Mouse (Mus musculus): ENCODE measurements around the gene BC030499. TPM values are rescaled to one million over a fixed set of nuclear protein-coding genes. Genes with fewer than 3 reads are reported as not detected.

BC030499 gene
- polyA plus RNA-seq, 1 experiment from 2014 or later, result 0.27 TPM

- ATAC-seq (replicated peaks), result no peak
- whole genome bisulfite sequencing, result 50% methylated on average over 2 of the region's 2 CpGs
- peak overlapping the region; percentile 33; the same call in 1 of the 2 replicates for H3K27ac ChIP-seq (replicated peaks)
These were observed 27.8 kb downstream of the BC030499 start for GRCm38 (mm10) chr11:78318411-78318810.

GRCm38 (mm10) chr11:78322076-78322831 lies 31.6 kb downstream of the BC030499 start:
- Histone ChIP-seq H3K27me3 (no peaks in the 10 kb centered on the region), H3K4me1 (peaks cover 28% of the 10 kb centered on the region), H3K27ac (replicated peaks) (peak overlapping the region; percentile 82), H3K4me2 (replicated peaks) (peak overlapping the region; percentile 42), H3K4me3 (peak overlapping the region; percentile 25), H3K9ac (replicated peaks) (no peak overlapping the region), H3K36me3 (peaks cover 10% of the 10 kb centered on the region; the same call in 1 of the 2 replicates), H3K9me3 (no peaks in the 10 kb centered on the region)
- peak; percentile 58 for ATAC-seq (replicated peaks)
- 16% methylated on average over 2 of the region's 2 CpGs for WGBS

More at GRCm38 (mm10) chr11:78318411-78318810, 27.8 kb downstream of the BC030499 start:
- Histone ChIP-seq H3K27me3 (no peaks in the 10 kb centered on the region), H3K9me3 (no peaks in the 10 kb centered on the region), H3K36me3 (peaks cover 22% of the 10 kb centered on the region; the same call in 1 of the 2 replicates), H3K9ac (replicated peaks) (no peak overlapping the region), H3K4me2 (replicated peaks) (no peak overlapping the region), H3K4me1 (peaks cover 16% of the 10 kb centered on the region), H3K4me3 (no peak overlapping the region)

- Histone ChIP-seq H3K27ac (replicated peaks) (peak within 1 kb of the TSS; percentile 82), H3K4me2 (replicated peaks) (peak within 1 kb of the TSS; percentile 42), H3K9me3 (no peaks in the 10 kb centered on the region), H3K4me3 (peak within 1 kb of the TSS; percentile 25), H3K27me3 (no peaks in the 10 kb centered on the region), H3K9ac (replicated peaks) (peak within 1 kb of the TSS; percentile 23; the same call in 1 of the 2 replicates), H3K4me1 (peaks cover 28% of the 10 kb centered on the region), H3K36me3 (peaks cover 10% of the 10 kb centered on the region; the same call in 1 of the 2 replicates)
- ATAC-seq (replicated peaks), result peak; percentile 86
- WGBS, result 4% methylated on average over 15 of the region's 15 CpGs
These were observed 32.2 kb downstream of the BC030499 start, which contains the start of gene Aldoc for GRCm38 (mm10) chr11:78322860-78323259. Aldoc (plus strand) TSS chr11:78322968.

- no peaks in the 10 kb centered on the region for H3K27me3 ChIP-seq
- ATAC-seq (replicated peaks), result no peak
- 0 out of 2 replicates have a peak, but pooled peaks cover 6% of the 10 kb centered on the region for H3K36me3 ChIP-seq
- peak overlapping the region; percentile 42 for H3K4me2 ChIP-seq (replicated peaks)
- WGBS, result 58% methylated on average over 15 of the region's 15 CpGs
- peaks cover 33% of the 10 kb centered on the region for H3K4me1 ChIP-seq
- no peaks in the 10 kb centered on the region for H3K9me3 ChIP-seq
- no peak overlapping the region for H3K9ac ChIP-seq (replicated peaks)
- H3K4me3 ChIP-seq, result peak overlapping the region; percentile 25
- peak overlapping the region; percentile 82; the same call in 1 of the 2 replicates for H3K27ac ChIP-seq (replicated peaks)
These were observed 33.6 kb downstream of the BC030499 start for GRCm38 (mm10) chr11:78324000-78324785.

GRCm38 (mm10) chr11:78324965-78325364 lies 34.3 kb downstream of the BC030499 start:
- no peak overlapping the region for H3K9ac ChIP-seq (replicated peaks)
- H3K4me2 ChIP-seq (replicated peaks), result peak overlapping the region; percentile 42
- no peak for ATAC-seq (replicated peaks)
- peak overlapping the region; percentile 2; the same call in 1 of the 2 replicates for H3K27ac ChIP-seq (replicated peaks)
- 0 out of 2 replicates have a peak, but pooled peaks cover 4% of the 10 kb centered on the region for H3K36me3 ChIP-seq
- H3K4me3 ChIP-seq, result peak overlapping the region; percentile 25
- 87% methylated on average over 12 of the region's 12 CpGs for WGBS
- H3K9me3 ChIP-seq, result no peaks in the 10 kb centered on the region
- H3K4me1 ChIP-seq, result peaks cover 39% of the 10 kb centered on the region
- H3K27me3 ChIP-seq, result no peaks in the 10 kb centered on the region

- Histone ChIP-seq H3K9me3 (no peaks in the 10 kb centered on the region), H3K9ac (replicated peaks) (no peak overlapping the region), H3K27ac (replicated peaks) (no peak overlapping the region), H3K4me2 (replicated peaks) (no peak overlapping the region), H3K27me3 (no peaks in the 10 kb centered on the region), H3K4me3 (no peak overlapping the region), H3K36me3 (0 out of 2 replicates have a peak, but pooled peaks cover 1% of the 10 kb centered on the region), H3K4me1 (peaks cover 37% of the 10 kb centered on the region)
- no peak for ATAC-seq (replicated peaks)
- WGBS, result 90% methylated on average over 4 of the region's 4 CpGs
These were observed 36.6 kb downstream of the BC030499 start for GRCm38 (mm10) chr11:78327215-78327614.

GRCm38 (mm10) chr11:78327634-78328511 lies 37.2 kb downstream of the BC030499 start, which contains the start of gene Pigs:
Pigs (plus strand) TSS chr11:78328415.
- Histone ChIP-seq H3K36me3 (peaks cover 8% of the 10 kb centered on the region), H3K4me1 (peaks cover 32% of the 10 kb centered on the region), H3K27ac (replicated peaks) (peak within 1 kb of the TSS; percentile 56), H3K9ac (replicated peaks) (peak within 1 kb of the TSS; percentile 84), H3K9me3 (no peaks in the 10 kb centered on the region), H3K4me3 (peak within 1 kb of the TSS; percentile 89), H3K27me3 (no peaks in the 10 kb centered on the region), H3K4me2 (replicated peaks) (peak within 1 kb of the TSS; percentile 89)
- 13% methylated on average over 37 of the region's 37 CpGs for WGBS
- ATAC-seq (replicated peaks), result peak; percentile 96

GRCm38 (mm10) chr11:78328512-78329056 lies 37.9 kb downstream of the BC030499 start:
- H3K27ac ChIP-seq (replicated peaks), result peak overlapping the region; percentile 56
- peak; percentile 62 for ATAC-seq (replicated peaks)

GRCm38 (mm10) chr11:78332676-78333075 lies 42.0 kb downstream of the BC030499 start:
- no peaks in the 10 kb centered on the region for H3K9me3 ChIP-seq
- no peak overlapping the region for H3K4me3 ChIP-seq
- H3K27me3 ChIP-seq, result no peaks in the 10 kb centered on the region
- no peak overlapping the region for H3K9ac ChIP-seq (replicated peaks)
- peaks cover 44% of the 10 kb centered on the region for H3K36me3 ChIP-seq
- H3K27ac ChIP-seq (replicated peaks), result no peak overlapping the region
- H3K4me2 ChIP-seq (replicated peaks), result no peak overlapping the region
- 95% methylated on average over 12 of the region's 12 CpGs for WGBS
- H3K4me1 ChIP-seq, result peaks cover 14% of the 10 kb centered on the region
- no peak for ATAC-seq (replicated peaks)

More at GRCm38 (mm10) chr11:78328512-78329056, 37.9 kb downstream of the BC030499 start:
- under 1% methylated on average over 33 of the region's 41 CpGs for WGBS
- Histone ChIP-seq H3K4me3 (peak overlapping the region; percentile 89), H3K9me3 (no peaks in the 10 kb centered on the region), H3K9ac (replicated peaks) (peak overlapping the region; percentile 84), H3K4me1 (peaks cover 25% of the 10 kb centered on the region), H3K4me2 (replicated peaks) (peak overlapping the region; percentile 89), H3K27me3 (no peaks in the 10 kb centered on the region), H3K36me3 (peaks cover 15% of the 10 kb centered on the region)

- Histone ChIP-seq H3K4me2 (replicated peaks) (no peak overlapping the region), H3K9me3 (no peaks in the 10 kb centered on the region), H3K27me3 (no peaks in the 10 kb centered on the region), H3K4me1 (peaks cover 11% of the 10 kb centered on the region), H3K36me3 (peaks cover 49% of the 10 kb centered on the region), H3K9ac (replicated peaks) (no peak overlapping the region), H3K27ac (replicated peaks) (no peak overlapping the region), H3K4me3 (no peak overlapping the region)
- WGBS, result 92% methylated on average over 5 of the region's 5 CpGs
- ATAC-seq (replicated peaks), result no peak
These were observed 43.4 kb downstream of the BC030499 start for GRCm38 (mm10) chr11:78333992-78334391.

- Histone ChIP-seq H3K4me1 (no peaks in the 10 kb centered on the region), H3K4me3 (no peak overlapping the region), H3K27ac (replicated peaks) (no peak overlapping the region), H3K27me3 (no peaks in the 10 kb centered on the region), H3K4me2 (replicated peaks) (no peak overlapping the region), H3K9ac (replicated peaks) (no peak overlapping the region), H3K9me3 (no peaks in the 10 kb centered on the region), H3K36me3 (peaks cover 63% of the 10 kb centered on the region)
- no peak for ATAC-seq (replicated peaks)
- WGBS, result 98% methylated on average over 8 of the region's 8 CpGs
These were observed 46.4 kb downstream of the BC030499 start for GRCm38 (mm10) chr11:78337040-78337439.
